Mouse (Mus musculus) lung, embryonic 15.5 days (tissue): ENCODE data around the gene B230217C12Rik. TPM values are rescaled to one million over a fixed set of nuclear protein-coding genes. Genes with fewer than 3 reads are reported as not detected.

Source experiments
- ATAC-seq: fragments of 200-750 bp; cut with Nextera tagmentation; 2 replicates; pipeline ENCODE4 v1.8.0; 2017; ENCODE audit warnings: moderate number of reproducible peaks, borderline replicate concordance; ENCODE audit not compliant: low FRiP score, low TSS enrichment; ENCODE audit errors: extremely low read depth
- H3K27ac ChIP-seq: fragments of 300-500 bp; sonication (generic); 2 replicates; pipeline ENCODE4 v1.5.1; 2015; ENCODE audit warnings: moderate library complexity, mild to moderate bottlenecking, inconsistent platforms
- H3K27me3 ChIP-seq: fragments of 300-500 bp; sonication (generic); 2 replicates; pipeline ENCODE4 v1.6.1; 2015; ENCODE audit warnings: inconsistent platforms
- H3K36me3 ChIP-seq: fragments of 300-500 bp; sonication (generic); 2 replicates; pipeline ENCODE4 v1.6.1; 2015; ENCODE audit warnings: inconsistent platforms
- H3K4me1 ChIP-seq: fragments of 300-500 bp; sonication (generic); 2 replicates; pipeline ENCODE4 v1.6.1; 2015; ENCODE audit warnings: inconsistent platforms
- H3K4me2 ChIP-seq: fragments of 300-500 bp; sonication (generic); 2 replicates; pipeline ENCODE4 v1.6.1; 2015; ENCODE audit warnings: inconsistent platforms, mild to moderate bottlenecking, moderate library complexity
- H3K4me3 ChIP-seq: fragments of 300-500 bp; sonication (generic); 2 replicates; pipeline ENCODE4 v1.5.1; 2015; ENCODE audit warnings: mild to moderate bottlenecking, inconsistent platforms
- H3K9ac ChIP-seq: fragments of 300-500 bp; sonication (generic); 2 replicates; pipeline ENCODE4 v1.6.1; 2015; ENCODE audit warnings: inconsistent platforms
- H3K9me3 ChIP-seq: fragments of 300-500 bp; sonication (generic); 2 replicates; pipeline ENCODE4 v1.6.1; 2016; ENCODE audit warnings: inconsistent platforms
- WGBS: fragments of 180-500 bp; shearing (Covaris S2); methylation state at CpG from one replicate; pipeline ENCODE4 v1.1.7; 2015; 5-methylcytosine and 5-hydroxymethylcytosine counted together
- polyA plus RNA-seq: library from polyadenylated mRNA; unstranded; fragments of >200 nt; fragmentation: Nextera tagmentation; extraction: Ambion mirVana; gene quantifications from 2 replicates; pipeline ENCODE4 v1.2.1, GENCODE M21; 2015

Gene B230217C12Rik
- polyA plus RNA-seq: 4.2 and 4.4 TPM in 2 replicates

- no peaks in the 10 kb centered on the region for H3K9me3 ChIP-seq
- peak; percentile 36; the same call in 1 of the 2 replicates for ATAC-seq
- H3K4me2 ChIP-seq: peak within 1 kb of the TSS; percentile 57
- H3K27ac ChIP-seq: peak within 1 kb of the TSS; percentile 47
- peaks cover 25% of the 10 kb centered on the region for H3K36me3 ChIP-seq
- peak within 1 kb of the TSS; percentile 38 for H3K4me3 ChIP-seq
- 3% methylated on average over 6 of the region's 6 CpGs for WGBS
- H3K9ac ChIP-seq: peak within 1 kb of the TSS; percentile 21
- peaks cover 14% of the 10 kb centered on the region; the same call in 1 of the 2 replicates for H3K4me1 ChIP-seq
- H3K27me3 ChIP-seq: no peaks in the 10 kb centered on the region
These were observed at the start of gene B230217C12Rik for GRCm38 (mm10) chr11:97840539-97840954. Gene B230217C12Rik (plus strand): TSS chr11:97840780.

- Histone ChIP-seq H3K9me3 (no peaks in the 10 kb centered on the region), H3K27ac (no peak overlapping the region), H3K4me3 (no peak overlapping the region), H3K4me2 (no peak overlapping the region), H3K27me3 (no peaks in the 10 kb centered on the region), H3K9ac (no peak overlapping the region), H3K4me1 (peaks cover 6% of the 10 kb centered on the region), H3K36me3 (no peaks in the 10 kb centered on the region)
- ATAC-seq: no peak
- 11% methylated on average over 2 of the region's 2 CpGs for WGBS
These were observed 47.4 kb upstream of the B230217C12Rik start for GRCm38 (mm10) chr11:97793165-97793564.

GRCm38 (mm10) chr11:97796910-97797309 is 43.7 kb upstream of the B230217C12Rik start:
- no peak overlapping the region for H3K27ac ChIP-seq
- H3K9me3 ChIP-seq: no peaks in the 10 kb centered on the region
- no peak overlapping the region for H3K4me2 ChIP-seq
- H3K4me3 ChIP-seq: no peak overlapping the region
- H3K4me1 ChIP-seq: peaks cover 19% of the 10 kb centered on the region
- H3K36me3 ChIP-seq: no peaks in the 10 kb centered on the region
- 5% methylated on average over 6 of the region's 6 CpGs for WGBS
- H3K27me3 ChIP-seq: no peaks in the 10 kb centered on the region
- no peak for ATAC-seq
- no peak overlapping the region for H3K9ac ChIP-seq

GRCm38 (mm10) chr11:97797369-97798082 is 43.1 kb upstream of the B230217C12Rik start:
- Histone ChIP-seq H3K36me3 (no peaks in the 10 kb centered on the region), H3K4me2 (peak overlapping the region; percentile 75; the same call in 1 of the 2 replicates), H3K27me3 (no peaks in the 10 kb centered on the region), H3K27ac (peak overlapping the region; percentile 30; the same call in 1 of the 2 replicates), H3K9me3 (no peaks in the 10 kb centered on the region), H3K4me1 (peaks cover 25% of the 10 kb centered on the region), H3K9ac (0 out of 2 replicates have a peak overlapping the region, but pooled peaks have one; percentile 0), H3K4me3 (no peak overlapping the region)
- ATAC-seq: no peak
- WGBS: 59% methylated on average over 15 of the region's 15 CpGs

GRCm38 (mm10) chr11:97798083-97798435 is 42.5 kb upstream of the B230217C12Rik start:
- Histone ChIP-seq H3K9me3 (no peaks in the 10 kb centered on the region), H3K36me3 (no peaks in the 10 kb centered on the region), H3K4me2 (peak overlapping the region; percentile 75), H3K9ac (0 out of 2 replicates have a peak overlapping the region, but pooled peaks have one; percentile 0), H3K4me1 (peaks cover 30% of the 10 kb centered on the region), H3K4me3 (no peak overlapping the region), H3K27ac (peak overlapping the region; percentile 30; the same call in 1 of the 2 replicates), H3K27me3 (no peaks in the 10 kb centered on the region)
- ATAC-seq: no peak
- WGBS: 44% methylated on average over 8 of the region's 8 CpGs

GRCm38 (mm10) chr11:97798782-97799145 is 41.8 kb upstream of the B230217C12Rik start, which contains the start of gene Lasp1:
Gene Lasp1 (plus strand): TSS chr11:97799000.
- H3K4me1 ChIP-seq: peaks cover 36% of the 10 kb centered on the region

GRCm38 (mm10) chr11:97799146-97799993 is 41.2 kb upstream of the B230217C12Rik start:
- peak overlapping the region; percentile 75 for H3K4me2 ChIP-seq
- H3K9ac ChIP-seq: peak overlapping the region; percentile 66
- H3K4me3 ChIP-seq: peak overlapping the region; percentile 75
- no peaks in the 10 kb centered on the region for H3K9me3 ChIP-seq
- ATAC-seq: peak; percentile 88
- peak overlapping the region; percentile 99 for H3K27ac ChIP-seq
- no peaks in the 10 kb centered on the region for H3K36me3 ChIP-seq
- under 1% methylated on average over 71 of the region's 71 CpGs for WGBS
- peaks cover 42% of the 10 kb centered on the region for H3K4me1 ChIP-seq
- no peaks in the 10 kb centered on the region for H3K27me3 ChIP-seq

More at GRCm38 (mm10) chr11:97798782-97799145, 41.8 kb upstream of the B230217C12Rik start, which contains the start of gene Lasp1:
- Histone ChIP-seq H3K27ac (peak within 1 kb of the TSS; percentile 99), H3K9ac (peak within 1 kb of the TSS; percentile 66), H3K27me3 (no peaks in the 10 kb centered on the region), H3K4me3 (peak within 1 kb of the TSS; percentile 75), H3K4me2 (peak within 1 kb of the TSS; percentile 75), H3K36me3 (no peaks in the 10 kb centered on the region), H3K9me3 (no peaks in the 10 kb centered on the region)
- peak; percentile 24; the same call in 1 of the 2 replicates for ATAC-seq
- WGBS: under 1% methylated on average over 11 of the region's 11 CpGs

GRCm38 (mm10) chr11:97799994-97800690 is 40.4 kb upstream of the B230217C12Rik start:
- WGBS: under 1% methylated on average over 25 of the region's 43 CpGs
- H3K4me2 ChIP-seq: peak overlapping the region; percentile 75
- ATAC-seq: peak; percentile 77
- no peaks in the 10 kb centered on the region for H3K9me3 ChIP-seq
- peak overlapping the region; percentile 75 for H3K4me3 ChIP-seq
- peak overlapping the region; percentile 99 for H3K27ac ChIP-seq
- peak overlapping the region; percentile 66 for H3K9ac ChIP-seq
- H3K27me3 ChIP-seq: no peaks in the 10 kb centered on the region
- H3K4me1 ChIP-seq: peaks cover 50% of the 10 kb centered on the region
- H3K36me3 ChIP-seq: no peaks in the 10 kb centered on the region

- under 1% methylated on average over 17 of the region's 17 CpGs for WGBS
- H3K4me2 ChIP-seq: peak overlapping the region; percentile 75
- no peaks in the 10 kb centered on the region for H3K27me3 ChIP-seq
- no peak for ATAC-seq
- H3K9ac ChIP-seq: peak overlapping the region; percentile 66
- H3K27ac ChIP-seq: peak overlapping the region; percentile 99
- no peaks in the 10 kb centered on the region for H3K36me3 ChIP-seq
- H3K4me3 ChIP-seq: peak overlapping the region; percentile 75
- H3K9me3 ChIP-seq: no peaks in the 10 kb centered on the region
- peaks cover 57% of the 10 kb centered on the region for H3K4me1 ChIP-seq
These were observed 39.7 kb upstream of the B230217C12Rik start for GRCm38 (mm10) chr11:97800691-97801408.

- ATAC-seq: no peak
- 17% methylated on average over 8 of the region's 8 CpGs for WGBS
- no peaks in the 10 kb centered on the region for H3K27me3 ChIP-seq
- H3K9ac ChIP-seq: peak overlapping the region; percentile 66
- peaks cover under 1% of the 10 kb centered on the region; the same call in 1 of the 2 replicates for H3K36me3 ChIP-seq
- peak overlapping the region; percentile 75 for H3K4me2 ChIP-seq
- H3K4me3 ChIP-seq: peak overlapping the region; percentile 75
- H3K27ac ChIP-seq: peak overlapping the region; percentile 99
- H3K9me3 ChIP-seq: no peaks in the 10 kb centered on the region
- peaks cover 64% of the 10 kb centered on the region for H3K4me1 ChIP-seq
These were observed 39.0 kb upstream of the B230217C12Rik start for GRCm38 (mm10) chr11:97801409-97802193.
